Mouse (Mus musculus): Measurements from ENCODE around the gene Usp33.
A peak's percentile ranks its signal among the peaks of the same experiment; 100 is the strongest.

Usp33 gene

GRCm38 (mm10) chr3:152342961-152343517 lies 3.2 kb upstream of the Usp33 start:
- DNase-seq (ENCODE audit: low spot score): no peak

- peak; percentile 65 for DNase-seq (ENCODE audit: low spot score)
Observed at GRCm38 (mm10) chr3:152346633-152347141, 409 bp downstream of the Usp33 start.

GRCm38 (mm10) chr3:152347227-152347626 lies 949 bp downstream of the Usp33 start:
- DNase-seq (ENCODE audit: low spot score): peak; percentile 21

- peak; percentile 72 for DNase-seq (ENCODE audit: low spot score)
Observed at GRCm38 (mm10) chr3:152348011-152348830, 1.9 kb downstream of the Usp33 start.

- no peak for DNase-seq (ENCODE audit: low spot score)
Observed at GRCm38 (mm10) chr3:152350431-152350830, 4.2 kb downstream of the Usp33 start.

- DNase-seq (ENCODE audit: low spot score): no peak
Observed at GRCm38 (mm10) chr3:152350966-152351365, 4.7 kb downstream of the Usp33 start.

GRCm38 (mm10) chr3:152352289-152352688 lies 6.0 kb downstream of the Usp33 start:
- no peak for DNase-seq (ENCODE audit: low spot score)

GRCm38 (mm10) chr3:152353434-152354177 lies 7.3 kb downstream of the Usp33 start:
- DNase-seq (ENCODE audit: low spot score): no peak

- DNase-seq (ENCODE audit: low spot score): peak; percentile 16
Observed at GRCm38 (mm10) chr3:152355361-152355760, 9.1 kb downstream of the Usp33 start.

- no peak for DNase-seq (ENCODE audit: low spot score)
Observed at GRCm38 (mm10) chr3:152356751-152357150, 10.5 kb downstream of the Usp33 start.

- no peak for DNase-seq (ENCODE audit: low spot score)
Observed at GRCm38 (mm10) chr3:152359151-152359550, 12.9 kb downstream of the Usp33 start.

GRCm38 (mm10) chr3:152364181-152364580 lies 17.9 kb downstream of the Usp33 start:
- DNase-seq (ENCODE audit: low spot score): no peak

GRCm38 (mm10) chr3:152376063-152376462 lies 29.8 kb downstream of the Usp33 start:
- no peak for DNase-seq (ENCODE audit: low spot score)

GRCm38 (mm10) chr3:152384106-152384505 lies 37.8 kb downstream of the Usp33 start:
- no peak for DNase-seq (ENCODE audit: low spot score)

- peak; percentile 90 for DNase-seq (ENCODE audit: low spot score)
Observed at GRCm38 (mm10) chr3:152395350-152396277, 49.3 kb downstream of the Usp33 start, which contains the start of gene Zzz3. Zzz3 (plus strand) TSS chr3:152395473.

- DNase-seq (ENCODE audit: low spot score): peak; percentile 94
Observed at GRCm38 (mm10) chr3:152396278-152396987, 50.2 kb downstream of the Usp33 start.

GRCm38 (mm10) chr3:152396988-152397314 lies 50.7 kb downstream of the Usp33 start:
- peak; percentile 53 for DNase-seq (ENCODE audit: low spot score)

- peak; percentile 48 for DNase-seq (ENCODE audit: low spot score)
Observed at GRCm38 (mm10) chr3:152397335-152397940, 51.2 kb downstream of the Usp33 start.

- no peak for DNase-seq (ENCODE audit: low spot score)
Observed at GRCm38 (mm10) chr3:152400441-152400840, 54.2 kb downstream of the Usp33 start.

GRCm38 (mm10) chr3:152400875-152401274 lies 54.6 kb downstream of the Usp33 start:
- no peak for DNase-seq (ENCODE audit: low spot score)
